In genomic region chr15:77931689-77932016, GRCm38 (mm10) we compare ENCODE assay signal across 1 mouse cellular context.
A peak's percentile ranks its signal among the peaks of the same experiment; 100 is the strongest.
TF ChIP-seq lines count a peak whose summit lies in the region.

No protein-coding gene starts in this region.

TF ChIP-seq in CH12.LX, 34 proteins besides CTCF, POLR2A, EP300 and RAD21:
- TF ChIP-seq MAFK (IDR thresholded peaks at IDR 0.05; ENCODE audit: insufficient replicate concordance, low read length) (peak; percentile 83), ZKSCAN1 (IDR thresholded peaks at IDR 0.05; ENCODE audit: borderline replicate concordance, low read depth, low read length) (no peak), ETS1 (conservative IDR thresholded peaks at IDR 0.05; ENCODE audit: low read depth, low read length) (peak; percentile 78), USF2 (conservative IDR thresholded peaks at IDR 0.05; ENCODE audit: low read depth, low read length) (no peak), GABPA (IDR thresholded peaks at IDR 0.05; ENCODE audit: insufficient replicate concordance, low read depth, low read length) (no peak), MYC (IDR thresholded peaks at IDR 0.05; ENCODE audit: low read depth, low read length) (peak; percentile 53; the same call in 1 of the 2 replicates), ELF1 (IDR thresholded peaks at IDR 0.05; ENCODE audit: low read depth, low read length) (no peak), HCFC1 (IDR thresholded peaks at IDR 0.05; ENCODE audit: low read depth, low read length) (no peak), SIN3A (IDR thresholded peaks at IDR 0.05; ENCODE audit: low read length) (peak; percentile 85; the same call in 1 of the 2 replicates), MXI1 (IDR thresholded peaks at IDR 0.05; ENCODE audit: low read depth, low read length) (peak; percentile 38; the same call in 1 of the 2 replicates), NRF1 (IDR thresholded peaks at IDR 0.05; ENCODE audit: low read depth, low read length) (0 out of 2 replicates have a peak, but pooled peaks have one; percentile 18), BHLHE40 (IDR thresholded peaks at IDR 0.05; ENCODE audit: low read depth, low read length) (peak; percentile 30; the same call in 1 of the 2 replicates), TCF12 (IDR thresholded peaks at IDR 0.05; ENCODE audit: low read depth, low read length) (peak; percentile 94), MEF2A (IDR thresholded peaks at IDR 0.05; ENCODE audit: borderline replicate concordance, low read depth, low read length) (peak; percentile 35; the same call in 1 of the 2 replicates), CHD2 (IDR thresholded peaks at IDR 0.05; ENCODE audit: low read length) (peak; percentile 59; the same call in 1 of the 2 replicates), UBTF (IDR thresholded peaks at IDR 0.05; ENCODE audit: low read depth, low read length) (no peak), ZNF384 (IDR thresholded peaks at IDR 0.05; ENCODE audit: low read depth, low read length) (no peak), MAX (IDR thresholded peaks at IDR 0.05; ENCODE audit: low read length) (peak; percentile 45; the same call in 1 of the 2 replicates), IRF4 (IDR thresholded peaks at IDR 0.05; ENCODE audit: low read depth, low read length) (peak; percentile 94), MAZ (IDR thresholded peaks at IDR 0.05; ENCODE audit: low read depth, low read length) (0 out of 2 replicates have a peak, but pooled peaks have one; percentile 70), TBP (conservative IDR thresholded peaks at IDR 0.05; ENCODE audit: low read depth, low read length) (no peak), RCOR1 (conservative IDR thresholded peaks at IDR 0.05; ENCODE audit: low read depth, low read length) (peak; percentile 76; the same call in 1 of the 2 replicates), NELFE (IDR thresholded peaks at IDR 0.05; ENCODE audit: low read depth, low read length) (no peak), POLR2AphosphoS2 (IDR thresholded peaks at IDR 0.05; ENCODE audit: low read depth, low read length) (no peak), SMC3 (IDR thresholded peaks at IDR 0.05; ENCODE audit: low read depth, low read length) (no peak), USF1 (IDR thresholded peaks at IDR 0.05; ENCODE audit: low read depth, low read length) (no peak), ZMIZ1 (IDR thresholded peaks at IDR 0.05; ENCODE audit: low read depth, low read length) (no peak), KAT2A (IDR thresholded peaks at IDR 0.05; ENCODE audit: insufficient replicate concordance, low read length) (no peak), ZC3H11A (IDR thresholded peaks at IDR 0.05; ENCODE audit: low read depth, low read length) (no peak)
